Mouse (Mus musculus) heart, postnatal 14 days (tissue): ENCODE measurements around the gene Erc2. TPM values are rescaled to one million over a fixed set of nuclear protein-coding genes. Genes with fewer than 3 reads are reported as not detected.

ENCODE experiments used
- DNase-seq, 2 experiments: peaks; one replicate each; pipeline ENCODE4 v3.0.0; 2021 to 2022
- intact Hi-C: fragments of 180-260 bp; cut with DNase I; formaldehyde crosslinking; loops from one replicate; pipeline ENCODE4 v1.15.1; 2025
- total RNA-seq, 2 experiments: library from RNA; stranded (reverse); gene quantifications; 2 replicates each; pipeline ENCODE4 v1.2.3; 2021

Erc2 gene
- total RNA-seq, 2 experiments from 2014 or later: 0.54 to 1.6 TPM

DNA sequence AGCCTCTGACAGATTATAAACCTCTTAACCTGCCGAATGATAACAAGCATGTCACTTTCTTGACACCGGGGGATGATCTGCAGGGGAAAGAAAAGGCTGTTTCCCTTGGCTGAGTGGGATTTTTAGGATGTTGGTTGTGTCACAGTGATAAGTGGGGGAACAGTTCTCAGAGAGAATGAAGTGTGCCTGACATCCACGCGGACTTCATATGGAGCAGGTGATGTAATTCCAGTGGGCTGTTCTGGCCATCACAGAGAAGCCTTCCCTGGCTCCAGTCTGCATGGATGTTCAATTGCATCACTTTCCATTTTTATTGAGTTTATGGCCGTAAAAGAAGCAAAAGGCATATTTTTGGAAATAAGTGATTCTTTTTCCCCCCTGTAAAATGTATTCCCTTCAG, 279.5 kb downstream of the Erc2 start:
- intact Hi-C loops: no loop called here
- no peak for DNase-seq

DNA sequence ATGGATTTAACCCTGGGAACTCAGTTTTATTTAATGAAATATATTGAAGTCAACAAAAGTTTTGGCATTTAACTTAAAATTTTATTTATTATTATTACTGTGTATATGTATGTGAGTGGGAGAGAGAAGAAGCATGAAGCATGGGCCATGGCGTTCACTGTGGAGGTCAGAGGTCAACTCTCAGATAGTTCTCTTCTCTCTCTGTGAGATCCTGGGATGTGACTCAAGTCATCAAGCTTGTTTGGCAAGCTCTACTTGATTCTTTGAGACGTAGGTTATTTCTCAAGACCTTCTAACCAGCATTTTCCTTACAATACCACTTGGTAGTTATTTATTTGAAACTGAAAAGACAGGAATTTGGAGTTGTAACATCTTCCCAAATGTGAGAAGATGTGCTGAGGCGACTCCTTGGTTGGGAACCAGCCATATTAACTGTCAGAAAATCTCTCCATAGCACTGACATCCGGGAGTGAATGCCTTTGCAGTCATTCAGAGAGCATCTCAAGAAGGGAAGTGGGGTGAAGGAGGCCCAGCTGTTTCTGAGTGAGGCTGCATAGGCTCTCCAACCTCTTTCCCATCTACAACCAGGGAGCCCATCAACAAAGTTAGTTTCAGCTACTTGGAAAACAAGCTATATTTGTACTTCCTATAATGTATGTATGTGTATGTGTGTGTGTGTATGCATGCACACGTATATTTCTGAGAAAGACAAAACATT, 299.6 kb downstream of the Erc2 start:
- intact Hi-C loops: no loop called here
- DNase-seq: no peak

DNA sequence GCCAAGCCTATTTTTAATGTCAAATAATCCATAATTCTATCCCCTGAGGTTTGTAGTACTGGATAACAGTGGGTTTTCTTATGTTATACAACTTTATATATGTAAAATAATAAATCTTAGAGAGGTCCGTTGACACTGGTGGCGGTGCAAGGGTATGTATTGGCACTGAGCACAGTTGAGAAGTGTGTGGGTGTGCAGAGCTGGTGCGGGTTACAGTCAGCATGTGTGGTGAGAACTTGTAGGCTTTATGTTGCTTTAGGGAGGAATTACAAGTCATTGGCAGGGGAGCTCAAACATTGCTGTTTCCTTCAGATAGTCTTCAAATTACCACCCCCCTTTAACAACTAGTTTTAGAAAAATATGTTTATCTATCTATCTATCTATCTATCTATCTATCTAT, 305.1 kb downstream of the Erc2 start:
- intact Hi-C loops: no loop called here
- DNase-seq: no peak

DNA sequence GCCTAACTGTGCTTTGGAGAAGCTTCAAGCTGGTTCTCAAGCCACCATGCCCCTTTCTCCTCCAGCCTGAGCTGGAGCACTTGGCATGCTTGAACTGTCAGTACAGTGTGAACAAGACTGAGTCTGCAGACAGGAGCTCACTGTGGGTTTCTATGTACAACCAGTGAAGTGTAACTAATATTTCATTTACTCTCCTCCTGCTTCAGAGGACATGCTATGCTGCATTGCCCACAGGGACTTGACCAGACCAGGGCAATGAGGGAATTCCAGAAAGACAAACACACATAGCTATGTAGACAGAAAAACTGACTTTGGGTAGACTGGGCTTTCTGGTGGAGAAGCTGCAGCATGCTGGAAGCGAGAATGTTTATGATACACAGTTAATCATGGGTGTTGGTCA, 311.3 kb downstream of the Erc2 start:
- intact Hi-C loops: no loop called here

DNA sequence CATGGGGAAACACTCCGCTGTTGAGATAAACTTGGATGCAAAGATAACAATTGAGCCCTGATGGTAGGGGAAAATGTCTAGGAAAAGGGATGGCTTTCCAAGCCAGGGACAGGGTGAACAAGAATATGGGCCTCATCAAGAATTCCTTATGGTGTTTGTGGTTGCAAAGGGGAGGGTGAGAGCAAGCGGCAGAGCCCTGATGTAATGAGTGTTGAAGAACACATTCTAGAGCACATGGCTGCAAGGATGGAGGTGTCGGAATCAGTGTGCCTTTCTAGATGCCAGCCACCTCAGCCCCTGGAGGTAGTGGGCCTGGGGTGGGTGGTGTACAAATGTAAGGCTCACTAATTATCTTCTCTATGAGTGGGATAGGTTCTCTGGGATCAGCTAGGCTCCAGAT, 313.5 kb downstream of the Erc2 start:
- intact Hi-C loops: no loop called here
- DNase-seq: no peak

More for the DNA sequence above, 311.3 kb downstream of the Erc2 start:
- DNase-seq: no peak

DNA sequence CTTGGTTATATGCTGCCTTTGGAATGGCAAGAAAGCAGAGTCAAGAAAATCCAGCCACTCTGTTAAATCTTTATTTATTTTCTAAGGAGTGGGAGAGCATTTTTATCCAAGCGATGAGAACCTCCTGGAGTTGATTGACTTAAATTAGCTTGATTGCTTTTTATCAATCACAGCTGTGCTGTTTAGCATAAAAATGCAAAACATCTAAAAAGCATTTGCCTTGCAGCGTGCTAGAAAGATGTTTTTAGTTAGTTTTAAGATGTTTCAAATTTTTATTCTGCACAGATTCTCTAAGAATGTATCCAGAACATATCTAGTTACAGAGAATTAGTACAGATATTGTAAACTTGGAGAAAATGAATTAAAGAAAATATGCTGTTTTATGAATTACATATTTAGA, 315.7 kb downstream of the Erc2 start:
- intact Hi-C loops: no loop called here
- DNase-seq: no peak

DNA sequence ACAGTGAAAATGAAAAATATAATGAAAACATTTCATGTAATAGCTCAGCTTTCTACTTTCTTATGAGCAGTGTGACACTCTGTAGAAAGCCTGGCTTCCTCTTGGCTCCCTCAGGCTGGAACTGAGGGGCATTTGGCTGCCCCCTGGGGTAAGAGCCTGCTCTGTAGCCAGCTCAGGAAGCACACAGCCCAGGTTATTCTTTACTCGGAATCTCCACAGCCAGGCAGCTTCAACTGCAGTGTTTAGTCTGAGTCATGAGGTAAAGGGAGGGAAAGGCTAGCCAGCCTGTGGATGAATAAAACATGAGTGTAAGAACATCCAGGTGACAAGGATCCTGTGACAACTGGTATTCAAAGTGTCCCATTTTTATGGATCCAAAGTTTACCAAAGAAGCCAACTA, 323.0 kb downstream of the Erc2 start:
- intact Hi-C loops: no loop called here
- no peak for DNase-seq

DNA sequence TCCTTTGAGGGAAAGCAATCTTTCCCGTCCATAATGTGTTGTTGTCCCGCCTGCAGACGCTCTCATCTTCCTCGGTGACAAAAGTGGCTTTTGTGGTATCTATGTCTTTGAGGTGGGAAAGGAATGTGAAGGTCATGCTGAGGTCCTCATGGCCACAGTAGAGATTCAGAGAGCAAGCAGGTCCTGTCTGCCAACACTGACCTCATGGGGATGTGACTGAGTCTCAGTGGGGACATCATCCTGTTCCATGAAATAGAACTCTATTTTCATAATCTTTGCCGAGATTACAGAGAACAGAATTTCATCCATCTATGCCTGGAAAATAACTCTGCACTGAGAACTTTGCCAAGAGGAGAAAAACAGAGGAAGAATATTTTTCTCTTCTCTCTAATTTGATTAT, 324.0 kb downstream of the Erc2 start:
- DNase-seq: peak in 1 of 2 experiments; percentile 12
- intact Hi-C loops: no loop called here

DNA sequence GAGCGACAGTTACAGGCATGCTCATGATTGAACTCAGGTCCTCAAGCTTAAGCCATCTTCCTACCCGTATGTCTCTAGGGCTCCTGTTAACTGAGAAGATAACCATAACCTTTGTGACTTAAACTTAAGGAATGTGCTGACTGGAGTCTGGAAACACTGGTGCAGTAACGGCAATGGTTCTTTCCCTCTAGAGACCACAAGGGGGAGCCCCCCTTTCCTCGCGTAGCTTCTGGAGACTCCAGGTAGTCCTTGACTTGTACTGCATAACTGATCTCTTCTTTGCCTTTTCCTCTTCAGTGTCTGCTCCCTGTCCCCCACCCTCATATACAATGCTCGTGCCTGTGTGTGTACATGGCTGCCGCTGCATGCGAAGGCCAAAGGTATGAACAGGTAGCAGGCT, 326.2 kb downstream of the Erc2 start:
- DNase-seq: no peak
- intact Hi-C loops: no loop called here

DNA sequence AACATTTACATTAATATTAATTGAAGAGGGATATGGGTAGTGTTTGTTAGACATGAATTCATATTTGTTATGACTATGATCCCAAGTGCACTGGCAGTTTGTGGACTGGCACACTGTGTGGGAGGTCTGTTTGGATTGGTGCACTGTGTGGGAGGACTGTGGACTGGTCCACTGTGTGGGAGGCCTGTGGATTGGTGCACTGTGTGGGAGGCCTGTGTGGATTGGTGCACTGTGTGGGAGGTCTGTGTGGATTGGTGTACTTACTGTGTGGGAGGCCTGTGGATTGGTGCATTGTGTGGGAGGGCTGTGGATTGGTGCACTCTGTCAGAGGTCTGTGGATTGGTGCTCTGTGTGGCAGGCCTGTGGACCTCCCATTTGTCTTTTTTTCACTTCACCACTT, 331.6 kb downstream of the Erc2 start:
- DNase-seq: no peak
- intact Hi-C loops: no loop called here

DNA sequence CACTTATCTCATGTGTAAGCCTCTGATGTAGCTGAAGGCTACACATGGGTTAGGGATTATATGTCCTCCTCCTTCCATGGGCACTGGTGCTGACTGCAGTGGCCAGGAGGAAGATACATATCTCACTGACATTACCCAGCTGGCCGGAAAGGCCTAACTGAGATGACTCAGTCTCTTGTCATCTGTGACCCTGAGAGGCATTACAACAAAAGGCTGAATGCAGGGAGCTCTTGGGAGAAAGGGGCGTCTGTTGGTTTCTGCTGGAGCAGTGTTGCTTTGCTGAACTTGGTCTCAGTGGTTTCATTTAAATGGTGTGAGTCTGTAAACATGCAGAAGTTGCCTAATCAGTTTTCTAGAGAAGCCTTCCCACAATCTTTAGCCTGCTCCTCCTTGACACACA, 334.6 kb downstream of the Erc2 start:
- no peak for DNase-seq
- intact Hi-C loops: no loop called here

DNA sequence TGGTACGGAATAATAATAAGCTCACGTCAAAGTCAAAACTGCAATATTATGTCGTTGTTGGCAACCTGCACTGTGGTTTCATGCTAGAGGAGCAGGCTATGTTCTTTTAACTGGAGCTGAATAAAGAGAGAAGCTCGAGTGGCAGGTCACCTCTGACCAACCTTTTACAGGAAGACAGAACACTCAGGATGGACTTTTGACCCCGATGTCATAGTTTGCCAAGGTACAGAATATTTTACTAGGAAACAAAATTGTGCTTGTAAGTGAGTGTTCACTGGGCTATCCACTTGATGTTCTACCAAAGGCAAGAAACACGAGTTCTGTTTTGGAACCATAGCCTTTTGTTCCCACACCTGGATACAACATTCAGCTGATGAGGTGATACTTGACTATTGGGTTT, 351.5 kb downstream of the Erc2 start:
- intact Hi-C loops: no loop called here

DNA sequence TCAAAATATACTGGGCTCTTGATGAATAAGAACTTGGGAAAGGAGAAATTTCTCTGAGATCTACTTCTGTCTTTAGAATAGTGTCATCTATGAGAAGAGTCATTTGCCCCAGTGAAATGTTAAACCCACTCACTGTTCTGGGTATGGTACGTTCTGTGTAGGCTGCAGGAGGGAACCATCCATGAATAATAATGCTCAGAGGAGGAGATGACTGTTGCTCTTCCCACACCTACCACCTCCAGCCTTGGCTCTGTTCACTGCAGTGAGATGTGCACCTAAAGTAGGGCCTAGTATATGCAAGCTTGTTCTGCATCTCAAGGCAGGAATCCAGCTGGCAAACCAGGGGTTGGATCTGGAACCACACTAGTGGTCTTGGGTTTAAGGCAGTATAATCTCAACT, 353.4 kb downstream of the Erc2 start:
- intact Hi-C loops: no loop called here
- DNase-seq: no peak

More for the DNA sequence above, 351.5 kb downstream of the Erc2 start:
- DNase-seq: no peak

DNA sequence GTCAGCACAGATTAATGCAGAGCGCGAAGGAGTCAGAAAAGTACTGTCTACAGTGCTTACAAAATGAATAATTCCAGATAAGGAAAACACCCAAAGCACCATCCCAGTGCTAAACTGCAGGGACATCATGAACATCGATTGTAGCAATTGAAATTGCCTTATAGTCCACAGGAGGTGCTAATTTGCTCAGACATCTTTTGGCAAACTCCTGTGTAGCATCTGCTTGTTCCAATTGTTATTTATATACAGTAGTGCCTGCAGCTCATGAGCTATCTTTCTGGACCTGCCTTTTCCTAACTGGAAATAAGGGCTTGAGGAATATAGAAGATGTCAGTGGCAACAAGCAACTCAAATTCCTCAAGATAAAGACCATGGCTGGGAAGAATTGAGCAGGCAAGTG, 362.5 kb downstream of the Erc2 start:
- intact Hi-C loops: no loop called here
- no peak for DNase-seq

DNA sequence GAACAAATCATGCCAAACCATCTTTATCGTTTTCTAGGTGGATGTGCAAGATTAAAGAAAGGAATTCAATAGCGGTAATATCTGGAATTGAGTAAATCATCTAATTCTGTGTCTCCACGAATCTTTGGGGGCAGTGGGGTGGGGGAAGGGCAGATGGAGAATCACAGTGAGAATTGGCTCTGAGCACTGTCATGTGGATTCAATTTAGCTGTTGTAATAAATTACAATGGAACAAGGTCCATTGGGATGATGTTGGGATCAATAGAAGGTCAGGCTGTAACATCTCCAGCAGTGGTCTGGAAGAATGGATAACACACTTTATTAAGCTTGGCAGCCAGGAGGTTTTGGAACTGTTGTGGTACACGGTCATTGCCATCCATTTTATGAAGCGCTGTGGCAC, 363.0 kb downstream of the Erc2 start:
- intact Hi-C loops: no loop called here
- no peak for DNase-seq

DNA sequence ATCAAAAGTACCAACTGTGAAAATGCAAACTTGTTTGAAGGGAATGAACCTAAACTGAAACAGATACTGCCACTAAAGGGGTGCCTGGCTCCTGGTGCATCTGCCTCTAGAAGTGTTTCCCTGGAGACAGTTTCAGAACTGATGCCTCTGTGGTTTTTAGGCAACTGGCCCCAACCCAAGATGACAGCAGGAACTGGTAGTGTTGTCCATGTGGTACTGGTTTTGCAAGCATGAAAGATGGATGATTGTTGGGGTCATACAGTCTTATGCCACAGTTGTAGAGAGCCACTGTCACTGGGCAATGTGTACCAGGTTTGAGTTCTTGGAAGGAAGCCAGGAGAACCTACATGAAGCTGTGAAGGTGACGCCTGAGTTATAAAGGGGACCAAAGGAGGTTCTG, 365.2 kb downstream of the Erc2 start:
- DNase-seq: no peak
- intact Hi-C loops: no loop called here

DNA sequence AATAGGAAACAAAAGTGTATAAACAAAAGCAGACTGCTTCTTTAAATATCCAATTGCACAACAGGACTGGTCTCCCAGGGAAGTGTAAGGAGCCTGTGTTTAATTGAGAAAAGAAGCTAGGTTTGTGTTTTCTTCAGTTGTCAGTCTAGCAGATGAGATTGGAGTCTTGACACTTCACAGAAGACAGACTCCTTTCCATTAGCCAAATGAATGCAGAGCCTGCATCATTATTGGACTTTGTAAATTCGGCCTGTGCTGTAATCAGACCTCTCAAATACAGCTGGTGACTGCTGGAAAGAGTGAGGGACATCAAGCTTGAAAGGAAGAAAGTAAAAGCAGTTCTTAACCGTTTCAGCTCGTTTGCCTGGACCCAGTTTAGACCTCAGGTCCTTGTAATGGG, 376.3 kb downstream of the Erc2 start:
- intact Hi-C loops: no loop called here
- no peak for DNase-seq

DNA sequence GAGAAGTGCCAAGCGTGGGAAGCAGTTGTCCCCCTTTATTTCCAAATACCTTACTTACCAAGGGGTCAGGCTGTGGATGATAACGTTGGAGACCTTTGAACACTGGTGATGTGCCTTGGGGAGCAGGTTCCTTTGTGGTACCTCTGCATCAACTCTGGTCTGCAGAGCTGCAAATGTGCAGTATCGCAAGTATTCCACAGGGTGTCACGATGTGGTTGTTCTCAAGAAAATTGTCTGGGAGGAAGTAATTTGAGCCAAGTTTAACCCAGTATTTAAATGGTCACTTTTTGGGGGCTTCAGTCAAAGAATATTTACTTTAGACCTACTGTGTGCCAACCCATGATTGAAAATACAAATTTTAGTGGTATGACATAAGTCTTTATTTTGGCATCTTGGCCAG, 381.8 kb downstream of the Erc2 start:
- DNase-seq: peak in 1 of 2 experiments; percentile 8
- intact Hi-C loops: loop anchor here (5.0 to 10.0 kb wide), 3 partner anchors 199 to 1081 kb away; no protein-coding TSS in a partner anchor

DNA sequence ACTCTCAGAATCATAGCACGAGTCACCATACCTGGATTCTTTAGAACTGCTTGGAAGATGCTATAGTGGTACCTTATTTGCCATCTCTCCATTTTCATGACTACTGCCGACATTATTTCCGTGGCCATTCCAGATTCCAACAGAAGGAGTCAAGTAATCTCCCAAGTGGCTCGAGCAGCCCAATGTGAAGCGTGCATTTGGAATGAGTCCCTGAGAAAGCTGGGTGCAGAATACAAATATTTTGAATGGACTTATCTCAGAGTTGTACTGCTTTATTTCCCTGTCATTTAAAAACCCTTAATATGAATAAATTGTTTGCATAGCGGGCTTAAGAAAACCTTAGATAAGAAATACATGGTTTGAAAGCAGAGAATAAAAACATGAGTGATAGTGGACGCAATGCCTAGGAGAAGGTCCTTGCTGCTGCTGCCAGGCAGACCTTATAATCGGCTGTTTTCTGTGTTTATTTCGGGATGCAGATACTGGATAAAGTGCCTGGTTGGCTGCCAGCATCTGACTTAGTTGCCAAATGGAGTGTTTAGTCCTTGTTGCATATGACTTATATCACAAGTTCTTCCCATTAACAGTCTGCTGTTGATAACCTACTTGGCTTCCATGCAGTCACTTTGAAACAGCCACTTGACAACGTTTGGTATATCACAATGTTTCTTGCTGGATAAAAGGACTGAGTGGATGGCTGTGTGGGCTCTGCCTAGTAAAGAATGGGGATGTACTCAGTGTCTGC, 388.5 kb downstream of the Erc2 start:
- peak; percentile 16 to 28 for DNase-seq
- intact Hi-C loops: no loop called here

DNA sequence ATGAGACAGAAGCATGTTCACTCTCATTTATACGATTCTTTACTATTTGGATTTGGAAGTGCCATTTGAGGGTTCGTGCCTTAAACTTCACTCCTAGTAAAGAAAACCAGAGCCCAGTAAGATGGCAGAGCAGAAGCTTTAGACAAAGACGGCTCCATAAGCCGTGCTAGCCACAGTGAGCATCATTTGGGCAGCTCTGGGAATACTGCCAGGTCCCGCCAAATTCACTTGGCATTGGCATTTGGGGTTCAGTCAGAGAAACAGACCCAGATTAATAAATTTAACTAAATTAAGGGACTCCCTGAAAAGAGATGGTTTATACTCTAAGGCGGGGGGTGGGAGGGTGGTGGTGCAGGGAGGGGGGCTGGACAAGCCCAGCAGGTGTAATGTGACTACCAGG, 401.0 kb downstream of the Erc2 start:
- intact Hi-C loops: no loop called here
- DNase-seq: no peak

DNA sequence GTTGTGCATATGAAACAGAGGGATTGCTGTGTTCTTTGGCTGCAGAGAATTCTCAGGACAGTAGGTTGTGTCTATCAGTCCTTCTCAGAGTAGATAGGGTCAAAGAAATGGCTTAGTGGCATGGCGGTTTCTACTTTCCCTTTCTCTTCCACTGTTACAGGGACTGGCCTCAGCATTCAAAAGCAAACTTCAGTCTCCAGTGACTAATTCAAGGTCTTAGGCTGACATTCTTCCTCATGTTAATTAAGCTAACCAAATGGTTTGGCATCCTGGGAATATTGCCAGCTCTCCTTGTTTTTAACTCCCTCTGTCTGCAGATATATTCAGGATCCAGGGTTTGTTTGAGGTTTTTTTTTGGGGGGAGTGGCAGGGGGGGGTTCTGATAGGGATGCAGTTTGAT, 408.6 kb downstream of the Erc2 start:
- intact Hi-C loops: no loop called here
- DNase-seq: no peak

DNA sequence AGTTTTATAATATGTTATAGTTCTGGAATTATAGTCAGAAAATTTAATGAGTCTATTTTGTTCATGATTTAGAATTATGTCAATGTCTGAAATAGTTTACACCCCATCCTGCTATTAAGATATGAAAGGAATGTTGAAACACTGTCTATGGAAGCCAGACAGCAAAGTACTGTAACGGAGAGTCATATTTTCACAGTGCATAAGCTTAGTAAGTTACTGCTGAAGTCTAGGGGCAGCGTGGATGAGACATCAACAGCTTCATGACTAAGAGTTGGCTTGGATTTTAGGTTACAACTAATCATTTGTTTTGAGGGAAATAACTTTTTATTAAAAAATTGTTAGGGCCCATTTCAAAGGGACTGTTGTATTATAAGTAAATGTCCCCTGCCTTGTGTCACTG, 412.8 kb downstream of the Erc2 start:
- no peak for DNase-seq
- intact Hi-C loops: no loop called here
